Mouse (Mus musculus) inflammation-experienced regulatory T-cells, adult 16 weeks (primary cell): ENCODE results near the gene Mrps16. TPM values are rescaled to one million over a fixed set of nuclear protein-coding genes. Genes with fewer than 3 reads are reported as not detected.

Experiments used
- polyA plus RNA-seq: library from polyadenylated mRNA; unstranded; fragments of 100-300 nt; shearing (Covaris generic); gene quantifications from one replicate; pipeline ENCODE4 v1.2.1, GENCODE M21; 2017

Mrps16 gene
- 103 TPM for polyA plus RNA-seq

GRCm38 (mm10) chr14:20393205-20393913 is at the start of gene Mrps16:
Mrps16 (minus strand) TSS chr14:20393634.

GRCm38 (mm10) chr14:20388441-20389129 is 4.8 kb downstream of the Mrps16 start, which contains the start of gene Dnajc9:
Dnajc9 (minus strand) TSS chr14:20388910.

GRCm38 (mm10) chr14:20347991-20348541 is 45.4 kb downstream of the Mrps16 start, which contains the start of the genes Ecd and Fam149b:
Ecd (minus strand) TSS chr14:20348121.
Fam149b (plus strand) TSS chr14:20348162.

Other genes starting within 250 kb of the Mrps16 start
- 7.5 TPM for gene Kcnk5, start 211.8 kb downstream of the Mrps16 start, polyA plus RNA-seq
- gene Kcnk16, start 124.4 kb downstream of the Mrps16 start, polyA plus RNA-seq: not detected
- gene Nudt13, start 98.9 kb downstream of the Mrps16 start, polyA plus RNA-seq: 23.2 TPM
- gene Ecd, start 45.5 kb downstream of the Mrps16 start, polyA plus RNA-seq: 74.8 TPM
- gene Fam149b, start 45.5 kb downstream of the Mrps16 start, polyA plus RNA-seq: 102 TPM
- gene Dnajc9, start 4.7 kb downstream of the Mrps16 start, polyA plus RNA-seq: 195 TPM
- gene Cfap70, start 58.6 kb upstream of the Mrps16 start, polyA plus RNA-seq: not detected
- 62.1 TPM for gene Anxa7, start 86.5 kb upstream of the Mrps16 start, polyA plus RNA-seq
- gene Mss51, start 103.3 kb upstream of the Mrps16 start, polyA plus RNA-seq: 2.1 TPM
- gene Ppp3cb, start 152.9 kb upstream of the Mrps16 start, polyA plus RNA-seq: 17.3 TPM
- 4.4 TPM for gene Usp54, start 247.4 kb upstream of the Mrps16 start, polyA plus RNA-seq